Mouse (Mus musculus) lung, adult 2 months (tissue): Measurements from ENCODE around the gene Slc25a11. TPM values are rescaled to one million over a fixed set of nuclear protein-coding genes. Genes with fewer than 3 reads are reported as not detected.
A peak's percentile ranks its signal among the peaks of the same experiment; 100 is the strongest.

Experiments used
- DNase-seq: peaks from one replicate; pipeline ENCODE4 v3.0.0; 2022
- H3K4me1 ChIP-seq: fragments of 200-500 bp; 2 replicates; pipeline ENCODE4 v1.6.1; 2011; ENCODE audit warnings: low read length; ENCODE audit not compliant: control insufficient read depth, insufficient read depth
- H3K4me3 ChIP-seq: fragments of 200-500 bp; replicated peaks from 2 replicates; pipeline ENCODE3; 2011; ENCODE audit warnings: low read depth, mild to moderate bottlenecking, control low read depth, low read length; ENCODE audit errors: extremely low read depth
- CTCF ChIP-seq: fragments of 200-500 bp; IDR thresholded peaks from 2 replicates; pipeline ENCODE4 v1.5.1; 2011; ENCODE audit warnings: mild to moderate bottlenecking, low read length, control low read depth; ENCODE audit not compliant: insufficient read depth
- POLR2A ChIP-seq: fragments of 200-500 bp; IDR thresholded peaks from 2 replicates; pipeline ENCODE4 v1.6.1; 2011; ENCODE audit warnings: low read depth, mild to moderate bottlenecking, control low read depth, low read length, borderline replicate concordance; ENCODE audit errors: extremely low read depth
- WGBS: fragments of 180-500 bp; shearing (Covaris S2); methylation state at CpG from one replicate; pipeline ENCODE4 v1.1.7; 2018; 5-methylcytosine and 5-hydroxymethylcytosine counted together
- polyA plus RNA-seq: library from polyadenylated mRNA; depleted of rRNA; stranded (reverse); fragments of >200 nt; gene quantifications from 2 replicates; pipeline ENCODE4 v1.2.3, GENCODE M21; 2012

Gene Slc25a11
- polyA plus RNA-seq, 1 experiment = 113 TPM

DNA sequence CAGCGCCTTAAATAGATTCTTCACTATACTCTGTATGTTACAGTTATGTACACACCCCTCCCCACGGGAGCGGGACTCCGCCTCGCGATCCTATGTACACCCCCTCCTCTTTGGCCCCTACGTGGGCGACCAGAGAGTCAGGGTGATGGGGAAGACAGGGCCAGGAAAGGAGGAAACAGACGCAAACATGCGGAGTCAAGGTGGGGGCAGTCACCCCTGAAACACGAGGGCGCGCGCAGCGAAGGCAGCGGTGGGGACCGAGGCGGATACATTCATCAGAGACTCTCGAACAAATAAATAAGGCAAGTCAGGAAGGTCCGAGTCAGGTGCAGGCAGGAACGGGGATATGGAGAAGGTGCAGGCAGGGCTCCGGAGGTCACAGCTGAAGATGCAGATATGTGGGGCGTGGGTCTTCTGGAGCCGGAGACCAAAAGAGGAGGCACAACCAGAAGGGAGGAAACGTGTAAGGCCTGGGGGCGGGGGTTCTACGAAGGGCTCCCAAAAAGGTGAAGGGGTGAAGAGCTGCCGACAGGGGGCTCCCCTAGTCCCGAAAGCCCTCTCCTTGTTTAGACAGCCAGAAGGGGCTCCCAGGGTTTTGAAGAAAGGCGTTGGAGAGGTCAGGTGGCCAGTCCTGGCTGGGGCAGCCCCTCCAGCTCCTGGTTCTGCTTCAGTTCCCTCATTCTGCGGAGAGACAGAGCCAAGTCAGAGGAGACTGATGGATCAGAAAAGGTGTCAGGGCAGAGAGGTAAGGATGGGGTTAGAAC lies 22.5 kb upstream of the Slc25a11 start:
- WGBS = under 1% methylated on average over 31 of the region's 31 CpGs
- H3K4me1 ChIP-seq = peaks cover 4% of the 10 kb centered on the region; the same call in 1 of the 2 replicates
- peak; percentile 67 for DNase-seq
- TF ChIP-seq POLR2A = peak; percentile 49; the same call in 1 of the 2 replicates
- TF ChIP-seq CTCF = no peak
- peak overlapping the region; percentile 74 for H3K4me3 ChIP-seq

DNA sequence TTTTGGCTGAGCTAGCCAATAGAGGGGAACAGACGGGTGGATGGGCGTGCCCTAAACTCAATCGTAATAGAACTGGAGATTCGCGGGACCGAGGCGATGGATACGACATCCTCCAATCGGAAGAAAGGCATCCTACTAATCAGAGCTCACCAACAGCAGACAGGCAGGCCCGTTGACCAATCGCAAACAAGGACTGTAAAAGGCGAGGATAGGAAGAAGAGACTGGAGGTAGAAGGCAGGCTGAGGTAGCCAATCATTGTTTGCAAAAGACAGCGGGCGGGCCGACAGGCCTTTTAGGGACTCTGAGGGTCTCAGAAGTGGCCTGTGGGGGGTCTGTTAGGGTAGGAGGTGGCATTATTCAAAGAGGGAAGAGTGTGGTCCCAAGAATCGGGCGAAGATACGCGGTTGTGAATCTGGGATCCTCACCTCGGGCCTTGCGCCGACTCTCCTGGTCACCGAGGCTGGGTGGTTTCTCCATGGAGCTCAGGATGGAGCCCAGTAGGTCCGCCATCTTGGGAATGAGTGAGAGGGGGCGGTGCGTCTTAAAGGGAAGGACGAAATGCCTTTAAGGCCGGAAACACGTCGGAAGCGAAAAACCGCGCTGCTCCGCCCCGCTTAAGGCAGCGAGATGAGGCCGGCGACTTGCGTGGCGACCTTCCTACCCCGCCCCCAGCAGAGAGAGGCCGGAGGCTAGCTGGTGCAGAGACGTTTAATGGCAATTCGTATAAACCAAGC lies 21.7 kb upstream of the Slc25a11 start, which contains the start of gene Spag7:
Gene Spag7, minus strand, starts transcription at position 646 of the 735 bp plus-strand sequence.
- DNase-seq = peak; percentile 95
- H3K4me1 ChIP-seq = peaks cover 4% of the 10 kb centered on the region; the same call in 1 of the 2 replicates
- H3K4me3 ChIP-seq = peak within 1 kb of the TSS; percentile 74
- WGBS = under 1% methylated on average over 44 of the region's 44 CpGs
- TF ChIP-seq POLR2A (peak; percentile 97), CTCF (no peak)

DNA sequence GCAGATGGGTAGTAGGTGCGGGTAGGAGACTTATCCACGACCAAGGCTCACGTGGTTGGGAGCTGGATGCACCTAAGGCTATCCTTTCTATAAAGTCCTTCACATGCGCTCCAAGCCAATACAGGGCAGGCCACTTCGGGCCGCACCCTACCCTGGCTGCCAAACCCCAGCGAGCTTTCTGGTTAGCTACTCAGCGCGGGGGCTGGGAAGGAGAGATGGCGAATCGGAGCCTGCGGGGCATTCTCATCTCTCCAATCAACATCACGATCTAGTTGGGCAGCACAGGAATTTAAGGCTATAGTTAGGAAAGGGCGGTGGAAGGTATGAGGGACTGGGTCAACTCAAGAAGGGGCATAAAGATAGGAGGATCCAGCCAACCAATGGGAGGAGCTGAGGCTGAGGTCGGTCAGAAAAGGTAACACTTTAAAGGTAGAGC lies 21.1 kb upstream of the Slc25a11 start:
- under 1% methylated on average over 15 of the region's 15 CpGs for WGBS
- DNase-seq = peak; percentile 79
- TF ChIP-seq POLR2A (0 out of 2 replicates have a peak, but pooled peaks have one; percentile 19), CTCF (no peak)

DNA sequence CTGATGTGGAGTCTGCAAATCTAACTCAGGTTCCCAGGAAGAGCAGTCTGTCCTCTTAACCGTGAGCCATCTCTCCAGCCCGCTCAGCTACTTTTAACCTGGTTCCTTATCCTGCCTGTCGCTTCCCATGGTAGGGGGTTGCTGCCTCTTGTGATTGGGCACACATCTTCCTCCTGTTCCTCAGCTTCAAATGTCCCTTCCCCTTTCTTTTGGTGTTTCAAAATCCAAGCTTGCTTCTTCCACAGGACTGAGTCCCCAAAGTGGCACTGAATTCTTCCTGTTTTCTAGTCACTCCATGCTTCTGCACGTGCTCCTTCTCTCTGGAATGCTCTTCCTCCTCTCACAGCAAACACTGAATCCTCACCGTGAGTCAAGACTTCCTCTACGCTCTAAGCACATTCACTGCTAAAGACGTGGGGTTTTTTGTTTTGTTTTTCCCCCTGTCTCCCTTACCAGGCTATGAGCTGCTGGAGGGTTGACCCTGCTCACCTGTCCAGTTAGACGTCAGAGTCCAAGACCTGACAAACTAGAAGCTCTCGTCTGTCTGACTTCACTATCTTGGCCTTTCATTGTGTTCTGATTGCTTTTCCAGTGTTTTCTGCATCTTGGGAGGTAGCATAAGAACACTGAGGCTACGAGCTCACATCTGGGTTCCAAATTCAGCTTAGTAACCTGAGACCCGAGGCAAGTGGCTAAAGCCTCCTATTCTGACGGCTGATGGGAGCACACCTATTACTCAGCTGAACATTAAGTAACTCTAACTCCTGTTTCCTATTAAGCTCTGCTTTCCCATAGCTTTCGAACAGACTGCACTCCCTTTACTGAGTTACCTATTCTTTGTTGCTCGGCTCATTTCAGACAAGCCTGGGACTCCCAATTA lies 20.2 kb upstream of the Slc25a11 start:
- H3K4me3 ChIP-seq = no peak overlapping the region
- peaks cover 4% of the 10 kb centered on the region; the same call in 1 of the 2 replicates for H3K4me1 ChIP-seq
- 52% methylated on average over 14 of the region's 14 CpGs for WGBS
- TF ChIP-seq POLR2A (no peak), CTCF (no peak)
- no peak for DNase-seq

More for the DNA sequence above, 21.1 kb upstream of the Slc25a11 start:
- Histone ChIP-seq H3K4me1 (peaks cover 4% of the 10 kb centered on the region; the same call in 1 of the 2 replicates), H3K4me3 (peak overlapping the region; percentile 57)

DNA sequence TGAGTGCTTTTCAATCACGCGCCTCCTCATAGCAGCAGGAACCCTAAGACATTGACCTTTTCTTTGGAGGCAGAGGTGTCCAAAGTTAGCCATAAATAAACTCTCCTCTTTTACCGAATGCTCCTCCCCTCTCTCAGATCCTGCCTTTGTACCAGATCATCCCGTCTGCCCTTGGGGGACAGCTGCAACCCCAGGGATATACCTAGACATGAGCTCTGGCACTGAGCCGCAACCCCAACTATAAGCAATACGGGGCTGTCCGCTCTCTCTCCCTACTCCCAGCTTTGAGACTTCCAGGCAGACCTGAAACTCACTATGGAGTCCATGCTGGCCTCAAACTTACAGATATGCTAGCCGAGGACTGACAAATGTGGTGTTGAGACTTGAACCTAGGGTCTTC lies 19.4 kb upstream of the Slc25a11 start:
- no peak for DNase-seq
- WGBS = 87% methylated on average over 8 of the region's 8 CpGs
- Histone ChIP-seq H3K4me3 (no peak overlapping the region), H3K4me1 (peaks cover 4% of the 10 kb centered on the region; the same call in 1 of the 2 replicates)
- no peak for TF ChIP-seq POLR2A

DNA sequence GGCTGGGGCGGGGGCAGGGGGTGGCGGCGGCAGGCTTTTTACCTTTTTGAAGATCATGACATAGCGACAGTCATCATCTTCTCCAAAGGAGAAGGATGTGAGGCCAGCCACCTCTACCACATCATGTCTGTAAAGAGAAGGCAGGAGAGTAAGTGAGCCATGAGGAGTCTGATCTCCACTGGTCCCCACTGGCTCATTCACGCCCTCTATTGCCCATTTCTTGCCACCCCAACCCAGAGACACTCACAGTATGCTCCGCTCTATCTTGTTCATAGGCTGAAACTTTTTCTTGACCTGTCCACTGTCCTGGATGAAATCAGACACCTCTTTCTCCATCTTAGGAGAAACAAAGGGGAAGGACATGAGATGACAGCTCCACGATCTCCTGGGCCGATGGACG lies 17.5 kb upstream of the Slc25a11 start:
- TF ChIP-seq CTCF = 0 out of 2 replicates have a peak, but pooled peaks have one; percentile 13
- TF ChIP-seq POLR2A = no peak
- peaks cover 4% of the 10 kb centered on the region; the same call in 1 of the 2 replicates for H3K4me1 ChIP-seq
- no peak for DNase-seq
- 90% methylated on average over 9 of the region's 9 CpGs for WGBS
- H3K4me3 ChIP-seq = no peak overlapping the region

DNA sequence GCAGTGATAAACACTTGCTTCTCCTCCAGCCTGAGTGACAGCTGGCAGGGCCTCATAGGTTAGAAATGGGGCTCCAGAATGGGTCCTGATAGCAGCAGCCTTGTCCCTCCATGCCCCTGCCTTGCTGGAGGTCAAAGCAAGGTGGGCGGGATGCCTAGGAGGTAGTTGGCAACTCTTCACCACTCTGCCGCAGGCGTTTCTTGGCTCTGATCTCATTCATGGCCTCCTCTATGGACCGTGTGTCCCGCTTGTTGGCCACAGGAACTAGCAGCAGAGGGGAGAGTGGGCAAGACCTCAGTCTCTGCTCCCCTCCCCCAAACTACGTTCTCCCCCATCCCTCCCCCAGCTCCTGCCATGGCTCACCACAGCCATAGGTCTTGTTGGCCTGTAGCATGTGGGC lies 16.7 kb upstream of the Slc25a11 start:
- TF ChIP-seq CTCF = no peak
- Histone ChIP-seq H3K4me3 (no peak overlapping the region), H3K4me1 (peaks cover 4% of the 10 kb centered on the region; the same call in 1 of the 2 replicates)
- WGBS = 81% methylated on average over 6 of the region's 6 CpGs
- no peak for DNase-seq

DNA sequence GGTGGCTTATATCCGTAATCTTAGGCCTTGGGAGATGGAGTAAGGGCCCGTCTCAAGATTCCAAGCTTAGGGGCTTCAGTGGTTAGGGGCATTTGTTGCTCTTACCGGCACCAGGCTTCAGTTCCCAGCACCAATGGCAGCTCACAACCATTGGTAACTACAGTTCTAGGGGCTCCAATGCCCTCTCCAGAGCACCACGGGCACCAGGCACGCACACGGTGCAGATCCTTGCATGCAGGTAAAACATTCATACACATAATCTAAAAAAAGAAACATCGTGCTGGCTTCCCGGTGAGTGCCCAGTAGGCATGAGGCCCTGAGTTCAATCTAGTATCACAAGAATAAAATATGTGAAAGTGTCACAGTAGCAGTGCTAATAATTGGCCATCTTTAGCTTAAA lies 15.8 kb upstream of the Slc25a11 start:
- TF ChIP-seq CTCF (no peak), POLR2A (no peak)
- peaks cover 4% of the 10 kb centered on the region; the same call in 1 of the 2 replicates for H3K4me1 ChIP-seq
- WGBS = 90% methylated on average over 8 of the region's 8 CpGs
- H3K4me3 ChIP-seq = no peak overlapping the region
- DNase-seq = no peak

DNA sequence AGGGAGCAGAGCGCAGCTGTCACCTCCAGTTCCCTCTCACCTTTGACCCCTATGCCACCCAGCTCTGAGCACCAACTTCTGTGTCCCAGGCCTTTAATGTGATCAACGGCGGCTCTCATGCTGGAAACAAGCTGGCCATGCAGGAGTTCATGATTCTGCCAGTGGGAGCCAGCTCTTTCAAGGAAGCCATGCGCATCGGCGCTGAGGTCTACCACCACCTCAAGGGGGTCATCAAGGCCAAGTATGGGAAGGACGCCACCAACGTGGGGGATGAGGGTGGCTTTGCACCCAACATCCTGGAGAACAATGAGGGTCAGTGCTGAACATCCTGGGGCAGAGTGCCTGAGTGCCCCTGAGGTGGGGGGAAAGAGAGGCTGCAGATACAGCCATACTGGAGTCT lies 13.3 kb upstream of the Slc25a11 start:
- 84% methylated on average over 8 of the region's 8 CpGs for WGBS
- no peak for DNase-seq
- Histone ChIP-seq H3K4me3 (no peak overlapping the region), H3K4me1 (peaks cover 7% of the 10 kb centered on the region; the same call in 1 of the 2 replicates)
- TF ChIP-seq CTCF = no peak
- TF ChIP-seq POLR2A = no peak
